Mouse (Mus musculus) neural tube, postnatal 0 days (tissue): ENCODE measurements around the gene Hnrnpu. TPM values are rescaled to one million over a fixed set of nuclear protein-coding genes. Genes with fewer than 3 reads are reported as not detected.

Source experiments
- microRNA-seq: library from miRNA; unstranded; fragments of <30 nt; microRNA quantifications from one replicate; pipeline ENCODE4, GENCODE M21; 2016
- polyA plus RNA-seq: library from polyadenylated mRNA; unstranded; fragments of >200 nt; fragmentation: Nextera tagmentation; extraction: Ambion mirVana; gene quantifications from 2 replicates; pipeline ENCODE4 v1.2.1, GENCODE M21; 2015

The Hnrnpu gene
- 177 and 191 TPM in 2 replicates for polyA plus RNA-seq

DNA sequence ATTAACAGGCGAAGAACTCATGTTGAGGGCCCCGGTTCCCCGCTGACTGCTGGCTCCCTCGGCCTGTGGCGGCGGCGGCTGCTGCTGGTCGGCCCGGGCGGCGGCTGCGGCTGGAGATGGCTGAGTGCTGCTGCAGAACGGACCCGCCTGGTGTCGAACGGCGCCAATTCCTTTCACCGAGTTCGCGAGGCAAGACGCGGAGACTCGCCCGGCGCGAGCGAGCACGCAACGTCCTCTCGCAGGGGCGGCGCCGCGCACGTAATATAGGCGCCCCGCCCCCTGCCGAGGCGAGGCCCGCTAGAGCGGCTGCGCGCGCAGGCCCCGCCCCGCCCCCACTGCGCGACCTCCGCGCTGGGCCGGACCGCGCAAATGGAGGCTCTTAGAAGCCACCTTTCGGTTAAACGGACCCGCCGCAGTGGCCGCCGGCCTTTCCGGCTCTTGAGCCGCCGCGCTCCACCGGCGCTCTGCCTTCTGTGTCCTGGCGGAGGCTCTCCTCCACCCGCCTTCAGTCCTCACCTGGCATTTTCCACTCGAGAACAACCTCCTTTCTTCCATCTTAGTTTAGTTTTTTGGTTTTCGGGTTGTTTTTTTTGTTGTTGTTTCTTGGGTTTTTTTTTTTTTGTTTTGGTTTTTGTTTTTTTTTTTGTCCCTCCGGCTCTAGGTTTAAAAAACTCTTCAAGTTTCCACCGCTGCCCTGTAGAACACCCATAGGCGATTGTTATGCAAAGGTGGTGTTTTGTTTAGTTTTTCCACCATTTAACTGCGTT is at the start of gene Hnrnpu:
Hnrnpu (minus strand) TSS at position 247 of the 767 bp plus-strand sequence.

DNA sequence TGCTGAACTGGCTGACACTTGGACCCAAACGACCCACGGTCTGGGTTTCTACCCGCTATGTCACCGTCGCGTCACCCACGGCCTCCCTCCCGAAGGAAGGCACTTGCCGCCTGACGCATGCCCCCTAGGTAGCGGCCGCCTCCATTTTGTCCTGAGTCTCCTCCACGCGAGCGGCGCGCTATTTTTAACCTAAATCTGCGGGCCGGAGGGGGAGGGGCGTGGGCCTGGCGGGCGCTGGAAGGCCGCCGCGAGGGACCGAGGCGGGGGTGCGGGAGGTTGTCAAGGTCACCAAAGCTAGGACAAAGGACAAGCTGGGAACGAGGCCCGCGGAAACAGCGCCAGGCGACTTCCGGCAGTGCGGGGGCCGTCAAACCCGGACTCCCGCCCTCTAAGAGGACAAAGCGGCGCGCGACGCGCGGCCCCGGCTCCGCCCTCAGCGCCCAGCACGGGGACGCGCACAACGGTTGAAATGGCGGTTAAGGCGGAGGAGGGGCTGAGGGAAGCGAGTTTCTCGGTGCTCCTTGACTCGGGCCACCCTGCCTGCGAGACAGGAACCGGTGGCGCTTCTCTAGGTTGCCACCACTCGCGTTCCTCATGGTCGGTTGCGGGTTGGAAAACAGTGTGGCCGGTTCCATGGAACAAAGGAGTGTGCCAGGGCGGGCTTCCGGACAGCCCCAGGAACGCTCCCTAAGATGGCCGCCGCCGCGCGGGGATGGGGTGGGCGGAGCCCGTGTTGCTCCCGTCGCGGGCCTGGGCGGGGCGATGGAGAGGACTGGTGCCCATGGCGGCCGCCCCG is 19.0 kb downstream of the Hnrnpu start, which contains the start of gene Cox20:
Cox20 (plus strand) TSS at position 742 of the 796 bp plus-strand sequence.

Small RNA genes within 50 kb of the gene (microRNA-seq; reads per million reads assigned to microRNA genes)
- gene Gm27458 = not detected

Other genes starting within 250 kb of the Hnrnpu start
- 28.5 and 38.0 TPM in 2 replicates for gene Desi2, start 150.4 kb downstream of the Hnrnpu start, polyA plus RNA-seq
- gene Cox20, start 18.7 kb downstream of the Hnrnpu start, polyA plus RNA-seq = 91.5 and 95.6 TPM in 2 replicates
- 12.4 and 13.6 TPM in 2 replicates for gene Efcab2, start 68.3 kb upstream of the Hnrnpu start, polyA plus RNA-seq
- gene Kif26b, start 191.3 kb upstream of the Hnrnpu start, polyA plus RNA-seq = 8.1 and 9.6 TPM in 2 replicates